Mouse (Mus musculus) WW6 (cell line): Measurements from ENCODE around the gene Scn3b.

ENCODE experiments used
- DNase-seq: peaks from one replicate; pipeline ENCODE4 v3.0.0-alpha.2; 2013; ENCODE audit warnings: low read depth, low spot score

Gene Scn3b

GRCm38 (mm10) chr9:40268748-40269102 is 292 bp upstream of the Scn3b start:
- no peak for DNase-seq

GRCm38 (mm10) chr9:40269880-40270279 is 863 bp downstream of the Scn3b start:
- DNase-seq, result no peak

GRCm38 (mm10) chr9:40271075-40271474 is 2.1 kb downstream of the Scn3b start:
- DNase-seq, result no peak

GRCm38 (mm10) chr9:40272822-40273221 is 3.8 kb downstream of the Scn3b start:
- DNase-seq, result no peak

- DNase-seq, result no peak
These were observed 6.9 kb downstream of the Scn3b start for GRCm38 (mm10) chr9:40275904-40276303.

GRCm38 (mm10) chr9:40277671-40278070 is 8.7 kb downstream of the Scn3b start:
- DNase-seq, result no peak

GRCm38 (mm10) chr9:40279438-40279837 is 10.4 kb downstream of the Scn3b start:
- no peak for DNase-seq

GRCm38 (mm10) chr9:40282968-40283367 is 14.0 kb downstream of the Scn3b start:
- DNase-seq, result no peak

GRCm38 (mm10) chr9:40292475-40292874 is 23.5 kb downstream of the Scn3b start:
- DNase-seq, result no peak

GRCm38 (mm10) chr9:40293286-40293685 is 24.3 kb downstream of the Scn3b start:
- DNase-seq, result no peak

GRCm38 (mm10) chr9:40293740-40294139 is 24.7 kb downstream of the Scn3b start:
- DNase-seq, result no peak

GRCm38 (mm10) chr9:40294210-40294609 is 25.2 kb downstream of the Scn3b start:
- no peak for DNase-seq

- DNase-seq, result no peak
These were observed 25.8 kb downstream of the Scn3b start for GRCm38 (mm10) chr9:40294866-40295265.

GRCm38 (mm10) chr9:40296251-40296650 is 27.2 kb downstream of the Scn3b start:
- no peak for DNase-seq

- no peak for DNase-seq
These were observed 29.0 kb downstream of the Scn3b start for GRCm38 (mm10) chr9:40297969-40298368.

GRCm38 (mm10) chr9:40299323-40299722 is 30.3 kb downstream of the Scn3b start:
- DNase-seq, result no peak

- DNase-seq, result no peak
These were observed 31.3 kb downstream of the Scn3b start for GRCm38 (mm10) chr9:40300018-40300989.

- DNase-seq, result no peak
These were observed 32.5 kb downstream of the Scn3b start for GRCm38 (mm10) chr9:40301475-40301874.

- DNase-seq, result no peak
These were observed 33.4 kb downstream of the Scn3b start for GRCm38 (mm10) chr9:40302375-40302774.

- no peak for DNase-seq
These were observed 35.2 kb downstream of the Scn3b start for GRCm38 (mm10) chr9:40304243-40304642.

GRCm38 (mm10) chr9:40307311-40307710 is 38.3 kb downstream of the Scn3b start:
- no peak for DNase-seq

GRCm38 (mm10) chr9:40309876-40310275 is 40.9 kb downstream of the Scn3b start:
- DNase-seq, result no peak

- no peak for DNase-seq
These were observed 42.8 kb downstream of the Scn3b start for GRCm38 (mm10) chr9:40311813-40312212.
